Mouse (Mus musculus): ENCODE results near the gene Rbfox1. TPM values are rescaled to one million over a fixed set of nuclear protein-coding genes. Genes with fewer than 3 reads are reported as not detected.
A peak's percentile ranks its signal among the peaks of the same experiment; 100 is the strongest.

The Rbfox1 gene
- polyA plus RNA-seq, 1 experiment from 2014 or later, result 125 TPM

DNA sequence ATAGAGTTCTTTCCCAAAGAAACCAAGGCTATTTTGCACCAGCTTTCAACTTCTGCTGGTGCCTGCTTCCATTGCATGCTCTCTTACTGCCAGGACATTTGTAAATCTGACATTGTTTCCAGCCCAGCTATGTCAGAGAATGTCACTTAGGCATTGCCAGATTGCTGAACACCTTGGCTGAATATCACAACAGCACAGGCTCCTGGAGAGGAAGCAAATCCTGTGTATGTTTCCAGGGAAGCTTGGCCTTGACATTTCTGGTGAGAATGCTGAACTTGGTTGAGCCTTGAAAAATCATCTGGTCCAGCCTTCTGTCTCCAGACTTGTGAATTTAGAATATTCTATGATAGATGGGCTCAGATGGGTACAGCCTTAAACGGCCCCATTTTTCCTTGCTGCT, 1217.3 kb downstream of the Rbfox1 start:
- Histone ChIP-seq H3K27me3 (ENCODE audit: control insufficient read depth, insufficient read depth, low read length) (no peaks in the 10 kb centered on the region), H3K9ac (replicated peaks; ENCODE audit: low read length) (no peak overlapping the region), H3K4me1 (ENCODE audit: control insufficient read depth, insufficient read depth, low read length) (no peaks in the 10 kb centered on the region), H3K4me2 (ENCODE audit: low read length) (no peak overlapping the region), H3K36me3 (ENCODE audit: control insufficient read depth, insufficient read depth, low read length) (no peaks in the 10 kb centered on the region), H3K4me3 (replicated peaks; ENCODE audit: low read depth, low read length) (no peak overlapping the region), H3K9me3 (ENCODE audit: control insufficient read depth, low read length) (no peaks in the 10 kb centered on the region), H3K27ac (replicated peaks; ENCODE audit: low read depth, low read length) (no peak overlapping the region)
- WGBS, result 93% methylated on average over 1 of the region's 1 CpGs
- DNase-seq (no peak), ATAC-seq (ENCODE audit: low FRiP score, low TSS enrichment) (no peak)

DNA sequence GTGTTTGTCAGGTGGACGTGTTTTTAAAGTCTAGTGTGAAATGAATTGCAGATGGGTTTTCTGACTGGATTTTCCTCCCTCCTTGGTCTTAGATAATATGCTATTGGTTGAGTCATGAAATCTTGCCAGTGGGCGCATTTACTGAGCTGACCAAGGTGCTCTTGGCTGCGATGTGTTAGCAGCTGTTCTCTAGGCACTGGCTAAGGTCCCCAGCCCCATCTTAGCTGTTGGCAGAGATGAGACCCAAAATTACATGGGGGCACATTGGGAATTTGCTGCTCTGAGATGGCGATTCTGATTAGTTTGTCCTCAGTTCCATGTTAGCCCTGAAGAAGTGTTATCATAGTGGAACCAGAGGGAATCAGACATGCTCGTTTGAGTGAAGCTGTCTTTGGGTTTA, 1218.1 kb downstream of the Rbfox1 start:
- ATAC-seq (ENCODE audit: low FRiP score, low TSS enrichment), result no peak
- Histone ChIP-seq H3K4me3 (replicated peaks; ENCODE audit: low read depth, low read length) (no peak overlapping the region), H3K4me1 (ENCODE audit: control insufficient read depth, insufficient read depth, low read length) (no peaks in the 10 kb centered on the region), H3K9ac (replicated peaks; ENCODE audit: low read length) (no peak overlapping the region), H3K9me3 (ENCODE audit: control insufficient read depth, low read length) (no peaks in the 10 kb centered on the region), H3K27me3 (ENCODE audit: control insufficient read depth, insufficient read depth, low read length) (no peaks in the 10 kb centered on the region), H3K36me3 (ENCODE audit: control insufficient read depth, insufficient read depth, low read length) (no peaks in the 10 kb centered on the region), H3K27ac (replicated peaks; ENCODE audit: low read depth, low read length) (no peak overlapping the region), H3K4me2 (ENCODE audit: low read length) (no peak overlapping the region)
- no peak for DNase-seq
- WGBS, result 81% methylated on average over 5 of the region's 5 CpGs

DNA sequence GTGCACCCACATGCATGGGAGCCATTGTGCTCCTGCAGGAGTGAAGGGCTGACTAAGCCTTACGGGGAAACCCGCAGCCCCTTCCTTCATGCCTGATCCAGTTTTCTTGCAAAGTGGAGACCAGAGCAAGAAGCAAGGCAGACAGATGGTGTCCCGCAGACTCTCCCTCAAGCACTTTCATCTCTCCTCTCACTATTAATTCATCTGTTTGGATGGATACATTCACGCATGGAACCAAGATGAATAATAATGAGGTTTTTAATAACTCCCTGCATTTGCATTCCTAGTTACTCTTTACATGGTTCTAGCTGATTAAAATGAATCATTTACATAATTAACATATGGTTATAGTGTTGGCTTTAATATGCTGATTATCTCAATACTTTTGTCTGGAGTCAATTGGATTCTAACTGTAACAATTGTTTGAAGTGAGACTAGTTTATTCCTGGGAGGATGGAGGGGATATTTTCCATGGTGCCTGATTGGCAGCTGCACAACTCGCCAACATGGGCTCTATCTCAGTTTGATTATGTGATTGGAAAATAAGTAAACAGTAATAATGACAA, 1221.4 kb downstream of the Rbfox1 start:
- no peak overlapping the region for H3K4me2 ChIP-seq (ENCODE audit: low read length)
- 53% methylated on average over 5 of the region's 5 CpGs for WGBS
- H3K9ac ChIP-seq (replicated peaks; ENCODE audit: low read length), result no peak overlapping the region
- no peaks in the 10 kb centered on the region for H3K36me3 ChIP-seq (ENCODE audit: control insufficient read depth, insufficient read depth, low read length)
- H3K9me3 ChIP-seq (ENCODE audit: control insufficient read depth, low read length), result no peaks in the 10 kb centered on the region
- no peak for ATAC-seq (ENCODE audit: low FRiP score, low TSS enrichment)
- no peak overlapping the region for H3K4me3 ChIP-seq (replicated peaks; ENCODE audit: low read depth, low read length)
- no peaks in the 10 kb centered on the region for H3K4me1 ChIP-seq (ENCODE audit: control insufficient read depth, insufficient read depth, low read length)
- H3K27ac ChIP-seq (replicated peaks; ENCODE audit: low read depth, low read length), result no peak overlapping the region
- no peaks in the 10 kb centered on the region for H3K27me3 ChIP-seq (ENCODE audit: control insufficient read depth, insufficient read depth, low read length)
- peak; percentile 51 for DNase-seq

DNA sequence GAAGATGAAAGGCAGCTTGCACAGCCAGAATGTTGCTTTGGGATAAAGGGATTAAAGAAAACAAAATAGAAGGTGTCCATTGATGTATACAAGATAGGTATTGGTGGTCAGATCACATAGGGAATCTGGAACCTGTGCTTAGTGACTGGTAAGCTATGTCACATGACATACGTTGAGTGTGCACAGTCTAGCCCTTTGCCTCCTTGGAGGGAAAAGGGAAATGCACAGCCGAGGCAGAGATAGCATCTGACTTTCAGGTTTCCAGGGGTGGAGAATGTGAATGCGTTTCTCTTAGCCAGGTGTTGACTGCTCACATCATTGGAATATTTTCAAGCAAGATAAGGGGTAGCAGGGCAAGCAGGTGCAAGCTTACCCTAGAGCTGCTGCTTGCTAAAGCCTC, 1230.8 kb downstream of the Rbfox1 start:
- H3K4me1 ChIP-seq (ENCODE audit: control insufficient read depth, insufficient read depth, low read length), result no peaks in the 10 kb centered on the region
- H3K4me2 ChIP-seq (ENCODE audit: low read length), result no peak overlapping the region
- no peaks in the 10 kb centered on the region for H3K27me3 ChIP-seq (ENCODE audit: control insufficient read depth, insufficient read depth, low read length)
- H3K27ac ChIP-seq (replicated peaks; ENCODE audit: low read depth, low read length), result no peak overlapping the region
- WGBS, result 85% methylated on average over 3 of the region's 3 CpGs
- H3K4me3 ChIP-seq (replicated peaks; ENCODE audit: low read depth, low read length), result no peak overlapping the region
- DNase-seq, result no peak
- H3K9me3 ChIP-seq (ENCODE audit: control insufficient read depth, low read length), result no peaks in the 10 kb centered on the region
- no peaks in the 10 kb centered on the region for H3K36me3 ChIP-seq (ENCODE audit: control insufficient read depth, insufficient read depth, low read length)
- ATAC-seq (ENCODE audit: low FRiP score, low TSS enrichment), result no peak
- H3K9ac ChIP-seq (replicated peaks; ENCODE audit: low read length), result no peak overlapping the region

DNA sequence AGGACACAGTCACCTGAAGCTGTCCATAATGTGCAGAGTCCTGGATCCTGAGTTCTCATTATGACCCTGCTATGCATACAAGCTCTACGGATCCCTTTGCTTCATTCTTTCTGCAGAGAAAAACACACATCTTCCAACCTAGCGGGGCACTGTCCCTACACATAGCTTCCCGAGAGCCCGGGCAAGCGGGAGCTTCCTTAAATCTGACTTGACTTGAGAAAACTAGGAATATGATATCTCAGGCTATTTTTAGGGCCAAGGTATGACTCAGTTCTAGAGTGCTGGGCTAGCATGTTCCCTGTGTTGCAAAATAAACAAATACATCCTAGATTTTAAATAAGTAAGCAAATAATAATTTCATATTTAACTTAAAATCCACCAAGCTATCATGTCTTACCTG, 1244.4 kb downstream of the Rbfox1 start:
- Histone ChIP-seq H3K9ac (replicated peaks; ENCODE audit: low read length) (no peak overlapping the region), H3K4me2 (ENCODE audit: low read length) (no peak overlapping the region), H3K4me3 (replicated peaks; ENCODE audit: low read depth, low read length) (no peak overlapping the region), H3K9me3 (ENCODE audit: control insufficient read depth, low read length) (no peaks in the 10 kb centered on the region), H3K27me3 (ENCODE audit: control insufficient read depth, insufficient read depth, low read length) (no peaks in the 10 kb centered on the region), H3K27ac (replicated peaks; ENCODE audit: low read depth, low read length) (no peak overlapping the region), H3K36me3 (ENCODE audit: control insufficient read depth, insufficient read depth, low read length) (no peaks in the 10 kb centered on the region), H3K4me1 (ENCODE audit: control insufficient read depth, insufficient read depth, low read length) (no peaks in the 10 kb centered on the region)
- no peak for ATAC-seq (ENCODE audit: low FRiP score, low TSS enrichment)
- WGBS, result 94% methylated on average over 5 of the region's 5 CpGs
- no peak for DNase-seq

DNA sequence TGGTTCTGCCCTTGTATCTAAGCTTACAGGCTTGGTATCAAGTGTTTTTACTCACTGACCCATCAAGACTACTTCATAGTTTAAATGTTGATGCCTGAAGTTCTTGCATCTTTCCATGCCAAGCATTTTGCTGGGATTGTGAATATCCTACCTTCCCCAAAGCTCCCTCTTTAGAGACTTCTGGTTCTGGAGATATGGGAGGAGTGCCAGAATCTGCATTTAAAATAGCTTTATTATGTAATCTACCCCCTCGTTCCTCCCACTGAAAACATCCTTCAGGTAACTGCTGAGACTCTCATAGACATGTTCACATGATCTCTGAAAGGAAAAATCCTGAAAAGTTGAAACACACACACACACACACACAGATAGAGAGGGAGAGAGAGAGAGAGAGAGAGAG, 1247.3 kb downstream of the Rbfox1 start:
- Histone ChIP-seq H3K9ac (replicated peaks; ENCODE audit: low read length) (no peak overlapping the region), H3K27ac (replicated peaks; ENCODE audit: low read depth, low read length) (no peak overlapping the region), H3K9me3 (ENCODE audit: control insufficient read depth, low read length) (no peaks in the 10 kb centered on the region), H3K27me3 (ENCODE audit: control insufficient read depth, insufficient read depth, low read length) (no peaks in the 10 kb centered on the region), H3K4me1 (ENCODE audit: control insufficient read depth, insufficient read depth, low read length) (no peaks in the 10 kb centered on the region), H3K4me2 (ENCODE audit: low read length) (no peak overlapping the region), H3K36me3 (ENCODE audit: control insufficient read depth, insufficient read depth, low read length) (no peaks in the 10 kb centered on the region), H3K4me3 (replicated peaks; ENCODE audit: low read depth, low read length) (no peak overlapping the region)
- no peak for ATAC-seq (ENCODE audit: low FRiP score, low TSS enrichment)
- 79% methylated on average over 1 of the region's 1 CpGs for WGBS
- DNase-seq, result no peak

DNA sequence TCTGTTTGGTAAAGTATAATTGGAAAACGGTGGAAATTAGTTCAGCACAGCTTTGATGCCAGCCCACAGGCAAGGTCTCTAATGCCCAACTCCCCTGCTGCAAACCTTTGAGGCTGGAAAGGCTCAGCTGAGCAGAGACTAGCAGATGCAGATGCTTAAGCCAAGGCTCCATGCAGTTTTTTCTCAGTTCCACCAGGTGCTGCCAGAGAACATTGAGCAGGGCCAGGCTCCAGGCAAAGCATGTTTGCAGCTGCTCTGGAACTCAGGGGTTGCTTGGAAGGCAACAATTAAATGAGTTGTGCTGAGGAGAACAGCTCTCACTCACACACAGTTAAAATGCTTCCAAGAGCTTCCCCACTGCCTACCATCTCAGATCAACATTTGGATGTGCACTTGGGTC, 1251.8 kb downstream of the Rbfox1 start:
- Histone ChIP-seq H3K27me3 (ENCODE audit: control insufficient read depth, insufficient read depth, low read length) (no peaks in the 10 kb centered on the region), H3K4me3 (replicated peaks; ENCODE audit: low read depth, low read length) (no peak overlapping the region), H3K4me1 (ENCODE audit: control insufficient read depth, insufficient read depth, low read length) (peaks cover 8% of the 10 kb centered on the region; the same call in 1 of the 2 replicates), H3K9me3 (ENCODE audit: control insufficient read depth, low read length) (no peaks in the 10 kb centered on the region), H3K9ac (replicated peaks; ENCODE audit: low read length) (no peak overlapping the region), H3K4me2 (ENCODE audit: low read length) (no peak overlapping the region), H3K27ac (replicated peaks; ENCODE audit: low read depth, low read length) (no peak overlapping the region), H3K36me3 (ENCODE audit: control insufficient read depth, insufficient read depth, low read length) (no peaks in the 10 kb centered on the region)
- ATAC-seq (ENCODE audit: low FRiP score, low TSS enrichment) (no peak), DNase-seq (peak; percentile 72)
- 45% methylated on average over 1 of the region's 1 CpGs for WGBS

DNA sequence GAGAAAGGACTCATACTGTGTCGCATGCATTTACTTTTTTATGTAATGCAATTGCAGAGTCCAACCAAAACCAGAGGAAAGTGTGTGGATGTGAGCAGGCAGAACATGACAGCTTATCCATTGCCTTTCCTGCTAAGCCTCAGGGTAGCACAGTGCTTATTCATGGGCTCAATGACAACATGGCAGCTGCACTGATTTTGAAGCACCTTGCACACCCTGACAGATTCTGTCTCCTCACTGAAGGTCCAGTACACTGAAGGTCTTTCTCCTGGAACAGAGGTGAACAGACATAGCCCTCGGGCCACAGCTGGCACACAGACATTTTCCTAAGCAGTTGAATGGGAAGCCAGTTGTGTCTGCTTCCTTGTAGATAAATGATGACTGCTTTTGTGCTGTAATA, 1254.3 kb downstream of the Rbfox1 start:
- H3K9ac ChIP-seq (replicated peaks; ENCODE audit: low read length), result no peak overlapping the region
- WGBS, result 89% methylated on average over 2 of the region's 2 CpGs
- peaks cover 8% of the 10 kb centered on the region; the same call in 1 of the 2 replicates for H3K4me1 ChIP-seq (ENCODE audit: control insufficient read depth, insufficient read depth, low read length)
- no peak for DNase-seq
- no peak overlapping the region for H3K4me3 ChIP-seq (replicated peaks; ENCODE audit: low read depth, low read length)
- ATAC-seq (ENCODE audit: low FRiP score, low TSS enrichment), result no peak
- no peak overlapping the region for H3K4me2 ChIP-seq (ENCODE audit: low read length)
- no peaks in the 10 kb centered on the region for H3K27me3 ChIP-seq (ENCODE audit: control insufficient read depth, insufficient read depth, low read length)
- no peak overlapping the region for H3K27ac ChIP-seq (replicated peaks; ENCODE audit: low read depth, low read length)
- H3K9me3 ChIP-seq (ENCODE audit: control insufficient read depth, low read length), result no peaks in the 10 kb centered on the region
- H3K36me3 ChIP-seq (ENCODE audit: control insufficient read depth, insufficient read depth, low read length), result no peaks in the 10 kb centered on the region

DNA sequence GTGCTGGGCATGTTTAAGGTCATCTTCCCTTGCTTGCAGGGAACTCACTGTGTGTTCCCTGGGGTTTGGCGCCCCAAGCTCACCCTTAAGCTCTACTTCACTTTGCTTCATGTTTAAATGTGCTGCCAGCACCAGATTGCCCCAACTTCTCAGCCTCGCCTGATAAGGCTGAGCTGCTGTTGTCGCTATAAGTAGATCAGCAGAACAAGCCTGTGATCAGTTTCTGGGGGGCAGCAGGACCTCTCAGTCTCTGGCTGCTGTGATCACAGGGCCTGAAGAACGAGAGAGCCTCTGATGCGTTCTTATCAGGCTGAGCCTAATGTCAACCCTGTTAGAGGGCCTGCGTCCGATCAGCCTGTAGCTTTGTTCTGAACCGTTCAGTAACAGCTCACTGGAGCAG, 1255.8 kb downstream of the Rbfox1 start:
- DNase-seq, result peak; percentile 48
- WGBS, result 37% methylated on average over 8 of the region's 8 CpGs
- Histone ChIP-seq H3K9ac (replicated peaks; ENCODE audit: low read length) (no peak overlapping the region), H3K4me1 (ENCODE audit: control insufficient read depth, insufficient read depth, low read length) (peaks cover 17% of the 10 kb centered on the region), H3K4me2 (ENCODE audit: low read length) (no peak overlapping the region), H3K27ac (replicated peaks; ENCODE audit: low read depth, low read length) (peak overlapping the region; percentile 39), H3K36me3 (ENCODE audit: control insufficient read depth, insufficient read depth, low read length) (no peaks in the 10 kb centered on the region), H3K9me3 (ENCODE audit: control insufficient read depth, low read length) (no peaks in the 10 kb centered on the region), H3K27me3 (ENCODE audit: control insufficient read depth, insufficient read depth, low read length) (no peaks in the 10 kb centered on the region), H3K4me3 (replicated peaks; ENCODE audit: low read depth, low read length) (no peak overlapping the region)
- ATAC-seq (ENCODE audit: low FRiP score, low TSS enrichment), result no peak

Measured in midbrain, embryonic 14.5 days (tissue).